Mouse (Mus musculus) embryo, embryonic 10.5 days (tissue): ENCODE measurements around the gene Herpud1.

ENCODE experiments used
- DNase-seq: peaks from one replicate; pipeline ENCODE4 v3.0.0-alpha.2; 2015; ENCODE audit warnings: low spot score

Gene Herpud1

GRCm38 (mm10) chr8:94386214-94387026 is at the start of gene Herpud1:
Gene Herpud1, plus strand, starts transcription at chr8:94386438.
- DNase-seq = peak; percentile 97

GRCm38 (mm10) chr8:94337559-94337958 is 48.7 kb upstream of the Herpud1 start:
- no peak for DNase-seq

GRCm38 (mm10) chr8:94340796-94341195 is 45.4 kb upstream of the Herpud1 start:
- DNase-seq = no peak

GRCm38 (mm10) chr8:94342691-94343090 is 43.5 kb upstream of the Herpud1 start:
- DNase-seq = no peak

- peak; percentile 79 for DNase-seq
These were observed 42.9 kb upstream of the Herpud1 start for GRCm38 (mm10) chr8:94343290-94343689.

- DNase-seq = no peak
These were observed 42.4 kb upstream of the Herpud1 start for GRCm38 (mm10) chr8:94343778-94344320.

GRCm38 (mm10) chr8:94345657-94346056 is 40.6 kb upstream of the Herpud1 start:
- no peak for DNase-seq

- no peak for DNase-seq
These were observed 40.0 kb upstream of the Herpud1 start for GRCm38 (mm10) chr8:94346264-94346663.

- no peak for DNase-seq
These were observed 37.8 kb upstream of the Herpud1 start for GRCm38 (mm10) chr8:94348425-94348824.

- no peak for DNase-seq
These were observed 32.1 kb upstream of the Herpud1 start for GRCm38 (mm10) chr8:94354069-94354531.

- DNase-seq = no peak
These were observed 31.7 kb upstream of the Herpud1 start for GRCm38 (mm10) chr8:94354571-94354970.

- no peak for DNase-seq
These were observed 29.0 kb upstream of the Herpud1 start for GRCm38 (mm10) chr8:94357220-94357619.

GRCm38 (mm10) chr8:94358541-94358940 is 27.7 kb upstream of the Herpud1 start:
- no peak for DNase-seq

GRCm38 (mm10) chr8:94361774-94362431 is 24.3 kb upstream of the Herpud1 start:
- no peak for DNase-seq

GRCm38 (mm10) chr8:94362607-94363239 is 23.5 kb upstream of the Herpud1 start:
- no peak for DNase-seq

- peak; percentile 15 for DNase-seq
These were observed 22.9 kb upstream of the Herpud1 start for GRCm38 (mm10) chr8:94363288-94363688.

- DNase-seq = no peak
These were observed 22.3 kb upstream of the Herpud1 start for GRCm38 (mm10) chr8:94363906-94364305.

- no peak for DNase-seq
These were observed 21.4 kb upstream of the Herpud1 start for GRCm38 (mm10) chr8:94364686-94365312.

GRCm38 (mm10) chr8:94365410-94365981 is 20.7 kb upstream of the Herpud1 start:
- DNase-seq = no peak

GRCm38 (mm10) chr8:94370839-94371238 is 15.4 kb upstream of the Herpud1 start:
- DNase-seq = no peak

GRCm38 (mm10) chr8:94372955-94373599 is 13.2 kb upstream of the Herpud1 start:
- DNase-seq = no peak
